Mouse (Mus musculus): Measurements from ENCODE around the gene Pmm2. TPM values are rescaled to one million over a fixed set of nuclear protein-coding genes. Genes with fewer than 3 reads are reported as not detected.
A peak's percentile ranks its signal among the peaks of the same experiment; 100 is the strongest.

Pmm2 gene
- total and polyA plus RNA-seq, 2 experiments from 2014 or later, result 25.7 to 33.1 TPM

DNA sequence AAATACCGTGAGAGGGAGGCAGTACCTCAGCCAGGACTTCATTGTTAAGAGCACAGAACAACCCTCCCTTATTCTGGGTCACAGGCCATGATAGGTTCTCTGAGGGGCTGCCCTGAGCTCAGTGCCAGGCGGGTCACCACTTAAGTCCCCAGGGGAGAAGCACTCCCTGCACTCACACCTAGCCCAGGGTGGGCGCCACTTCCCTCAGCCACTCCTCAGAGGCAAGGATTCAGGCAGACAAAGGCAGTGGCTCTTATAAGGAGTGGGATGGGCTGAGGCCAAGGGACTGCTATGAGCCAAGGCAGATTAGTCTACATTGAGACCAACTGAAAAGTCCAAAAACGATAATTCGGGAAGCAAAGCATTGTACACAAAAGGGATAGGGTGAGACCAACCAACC, 27.9 kb downstream of the Pmm2 start:
- WGBS, result 85% methylated on average over 5 of the region's 5 CpGs

GRCm38 (mm10) chr16:8666452-8666851, 29.0 kb downstream of the Pmm2 start:
- 0 out of 2 replicates have a peak overlapping the region, but pooled peaks have one; percentile 20 for H3K27ac ChIP-seq
- no peak overlapping the region for H3K4me2 ChIP-seq (ENCODE audit: low read depth, low read length)
- peaks cover 10% of the 10 kb centered on the region; the same call in 1 of the 2 replicates for H3K36me3 ChIP-seq (ENCODE audit: insufficient read depth, low read length)
- no peaks in the 10 kb centered on the region for H3K9me3 ChIP-seq (ENCODE audit: low read length)
- H3K4me1 ChIP-seq (ENCODE audit: insufficient read depth, low read length), result peaks cover 26% of the 10 kb centered on the region; the same call in 1 of the 2 replicates
- no peak for DNase-seq (ENCODE audit: low spot score)
- H3K9ac ChIP-seq (replicated peaks; ENCODE audit: low read length), result no peak overlapping the region
- H3K4me3 ChIP-seq (ENCODE audit: low read length), result no peak overlapping the region
- WGBS, result 56% methylated on average over 2 of the region's 2 CpGs
- ATAC-seq, result no peak
- no peaks in the 10 kb centered on the region for H3K27me3 ChIP-seq (ENCODE audit: insufficient read depth, low read length)
- no peak for TF ChIP-seq CTCF (IDR thresholded peaks at IDR 0.05; ENCODE audit: low read depth)

More for the DNA sequence above, 27.9 kb downstream of the Pmm2 start:
- H3K27ac ChIP-seq, result no peak overlapping the region
- ATAC-seq, result no peak
- H3K4me2 ChIP-seq (ENCODE audit: low read depth, low read length), result no peak overlapping the region
- no peaks in the 10 kb centered on the region for H3K9me3 ChIP-seq (ENCODE audit: low read length)
- no peaks in the 10 kb centered on the region for H3K27me3 ChIP-seq (ENCODE audit: insufficient read depth, low read length)
- no peak for DNase-seq (ENCODE audit: low spot score)
- H3K4me1 ChIP-seq (ENCODE audit: insufficient read depth, low read length), result peaks cover 20% of the 10 kb centered on the region; the same call in 1 of the 2 replicates
- H3K9ac ChIP-seq (replicated peaks; ENCODE audit: low read length), result no peak overlapping the region
- no peak for TF ChIP-seq CTCF (IDR thresholded peaks at IDR 0.05; ENCODE audit: low read depth)
- H3K36me3 ChIP-seq (ENCODE audit: insufficient read depth, low read length), result peaks cover 13% of the 10 kb centered on the region; the same call in 1 of the 2 replicates
- H3K4me3 ChIP-seq (ENCODE audit: low read length), result no peak overlapping the region

DNA sequence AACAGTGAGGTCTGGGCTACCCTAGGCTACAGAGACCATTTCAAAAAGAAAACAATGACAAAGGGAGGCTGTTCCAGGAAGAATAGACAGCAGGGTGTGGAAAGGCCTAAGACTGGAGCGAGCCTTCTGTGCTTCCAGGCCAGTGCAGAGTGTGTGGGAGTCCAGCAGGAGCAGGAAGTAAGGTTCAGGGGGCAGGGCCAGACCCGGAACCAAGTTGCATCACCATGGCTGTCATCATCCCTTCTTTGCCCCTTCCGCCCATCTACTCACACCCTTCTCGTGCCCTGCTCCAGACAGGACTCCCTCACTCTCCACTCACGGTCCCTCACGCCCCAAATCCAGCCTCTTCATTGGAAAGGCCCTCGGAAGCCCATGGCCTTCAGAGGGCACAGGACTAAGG, 29.8 kb downstream of the Pmm2 start:
- H3K27me3 ChIP-seq (ENCODE audit: insufficient read depth, low read length), result no peaks in the 10 kb centered on the region
- no peak overlapping the region for H3K4me3 ChIP-seq (ENCODE audit: low read length)
- H3K4me1 ChIP-seq (ENCODE audit: insufficient read depth, low read length), result peaks cover 26% of the 10 kb centered on the region; the same call in 1 of the 2 replicates
- H3K9ac ChIP-seq (replicated peaks; ENCODE audit: low read length), result no peak overlapping the region
- ATAC-seq (no peak), DNase-seq (ENCODE audit: low spot score) (no peak)
- H3K4me2 ChIP-seq (ENCODE audit: low read depth, low read length), result no peak overlapping the region
- TF ChIP-seq CTCF (IDR thresholded peaks at IDR 0.05; ENCODE audit: low read depth), result no peak
- no peaks in the 10 kb centered on the region for H3K9me3 ChIP-seq (ENCODE audit: low read length)
- H3K27ac ChIP-seq, result no peak overlapping the region
- 0 out of 2 replicates have a peak, but pooled peaks cover 3% of the 10 kb centered on the region for H3K36me3 ChIP-seq (ENCODE audit: insufficient read depth, low read length)
- WGBS, result 81% methylated on average over 7 of the region's 7 CpGs

- no peak overlapping the region for H3K4me2 ChIP-seq (ENCODE audit: low read depth, low read length)
- H3K9me3 ChIP-seq (ENCODE audit: low read length), result no peaks in the 10 kb centered on the region
- ATAC-seq, result no peak
- H3K27me3 ChIP-seq (ENCODE audit: insufficient read depth, low read length), result no peaks in the 10 kb centered on the region
- no peak overlapping the region for H3K27ac ChIP-seq
- TF ChIP-seq CTCF (IDR thresholded peaks at IDR 0.05; ENCODE audit: low read depth), result no peak
- WGBS, result 71% methylated on average over 4 of the region's 4 CpGs
- H3K4me1 ChIP-seq (ENCODE audit: insufficient read depth, low read length), result peaks cover 26% of the 10 kb centered on the region; the same call in 1 of the 2 replicates
- H3K4me3 ChIP-seq (ENCODE audit: low read length), result no peak overlapping the region
- H3K9ac ChIP-seq (replicated peaks; ENCODE audit: low read length), result no peak overlapping the region
- no peaks in the 10 kb centered on the region for H3K36me3 ChIP-seq (ENCODE audit: insufficient read depth, low read length)
- DNase-seq (ENCODE audit: low spot score), result no peak
Observed at GRCm38 (mm10) chr16:8667814-8668213, 30.3 kb downstream of the Pmm2 start.

DNA sequence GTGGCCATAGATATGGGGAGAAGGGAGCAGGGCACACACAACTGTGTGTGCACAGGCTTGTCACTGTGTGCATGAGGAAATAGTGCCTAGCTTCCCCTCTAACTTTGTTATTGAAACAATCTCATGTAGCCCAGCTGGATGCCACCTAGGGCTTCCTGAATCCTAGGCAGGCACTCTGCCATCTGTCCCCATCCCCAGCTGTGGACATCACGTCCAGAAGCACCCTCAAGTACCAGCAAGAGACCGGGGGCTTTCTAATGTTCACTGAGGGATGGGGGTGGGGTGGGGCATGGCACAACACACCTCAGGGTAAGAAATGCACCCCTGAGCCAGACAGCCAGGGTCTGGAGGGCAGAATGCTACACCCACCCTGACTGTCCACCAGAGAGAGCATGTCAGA, 30.9 kb downstream of the Pmm2 start:
- no peaks in the 10 kb centered on the region for H3K27me3 ChIP-seq (ENCODE audit: insufficient read depth, low read length)
- no peak overlapping the region for H3K9ac ChIP-seq (replicated peaks; ENCODE audit: low read length)
- no peaks in the 10 kb centered on the region for H3K36me3 ChIP-seq (ENCODE audit: insufficient read depth, low read length)
- no peak overlapping the region for H3K27ac ChIP-seq
- no peak for TF ChIP-seq CTCF (IDR thresholded peaks at IDR 0.05; ENCODE audit: low read depth)
- H3K4me2 ChIP-seq (ENCODE audit: low read depth, low read length), result no peak overlapping the region
- DNase-seq (ENCODE audit: low spot score) (no peak), ATAC-seq (no peak)
- no peak overlapping the region for H3K4me3 ChIP-seq (ENCODE audit: low read length)
- H3K9me3 ChIP-seq (ENCODE audit: low read length), result no peaks in the 10 kb centered on the region
- 46% methylated on average over 2 of the region's 2 CpGs for WGBS
- H3K4me1 ChIP-seq (ENCODE audit: insufficient read depth, low read length), result peaks cover 26% of the 10 kb centered on the region; the same call in 1 of the 2 replicates

DNA sequence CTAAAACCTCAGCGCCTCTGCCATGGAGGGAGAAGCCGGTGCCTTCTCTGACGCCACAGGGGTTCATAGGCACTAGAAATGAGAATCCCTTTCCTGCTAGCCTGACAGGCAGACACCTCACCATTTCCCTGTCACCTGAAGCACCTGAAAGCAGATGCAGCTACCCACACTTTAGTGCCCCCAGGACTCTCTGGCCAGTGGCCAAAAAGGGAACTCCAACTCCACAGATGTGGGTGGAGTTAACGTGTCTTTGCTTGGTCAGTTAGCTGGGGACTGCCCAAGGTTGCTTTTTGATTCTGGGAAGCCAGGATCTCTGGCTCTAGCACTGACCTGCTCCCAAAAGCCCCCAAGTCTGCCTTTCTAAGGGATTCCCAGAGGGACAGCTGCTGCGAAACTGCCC, 32.0 kb downstream of the Pmm2 start:
- TF ChIP-seq CTCF (IDR thresholded peaks at IDR 0.05; ENCODE audit: low read depth), result no peak
- peak overlapping the region; percentile 77 for H3K4me2 ChIP-seq (ENCODE audit: low read depth, low read length)
- H3K27ac ChIP-seq, result 0 out of 2 replicates have a peak overlapping the region, but pooled peaks have one; percentile 22
- H3K9me3 ChIP-seq (ENCODE audit: low read length), result no peaks in the 10 kb centered on the region
- ATAC-seq (no peak), DNase-seq (ENCODE audit: low spot score) (peak; percentile 43)
- peak overlapping the region; percentile 31; the same call in 1 of the 2 replicates for H3K9ac ChIP-seq (replicated peaks; ENCODE audit: low read length)
- H3K36me3 ChIP-seq (ENCODE audit: insufficient read depth, low read length), result no peaks in the 10 kb centered on the region
- 44% methylated on average over 5 of the region's 5 CpGs for WGBS
- H3K4me1 ChIP-seq (ENCODE audit: insufficient read depth, low read length), result peaks cover 26% of the 10 kb centered on the region; the same call in 1 of the 2 replicates
- peak overlapping the region; percentile 78 for H3K4me3 ChIP-seq (ENCODE audit: low read length)
- no peaks in the 10 kb centered on the region for H3K27me3 ChIP-seq (ENCODE audit: insufficient read depth, low read length)

Data from hindbrain, postnatal 0 days (tissue).